Mouse (Mus musculus) lung, postnatal 0 days (tissue): Measurements from ENCODE around the gene Dock2. TPM values are rescaled to one million over a fixed set of nuclear protein-coding genes. Genes with fewer than 3 reads are reported as not detected.

Experiments
- ATAC-seq: fragments of 200-750 bp; cut with Nextera tagmentation; 2 replicates; pipeline ENCODE4 v1.8.0; 2017; ENCODE audit warnings: moderate library complexity
- DNase-seq: peaks from one replicate; pipeline ENCODE4 v3.0.0-alpha.2; 2016; ENCODE audit warnings: low spot score
- H3K27ac ChIP-seq: fragments of 300-500 bp; sonication (generic); 2 replicates; pipeline ENCODE4 v1.5.1; 2014; ENCODE audit warnings: antibody characterized with exemption, mild to moderate bottlenecking, low read length, mixed read lengths
- H3K27me3 ChIP-seq: fragments of 300-500 bp; sonication (generic); replicated peaks from 2 replicates; pipeline ENCODE4 v1.6.1; 2014; ENCODE audit warnings: low read length, mixed read lengths; ENCODE audit not compliant: insufficient read depth
- H3K36me3 ChIP-seq: fragments of 300-500 bp; sonication (generic); 2 replicates; pipeline ENCODE4 v1.6.1; 2014; ENCODE audit warnings: low read length, mixed read lengths; ENCODE audit not compliant: insufficient read depth
- H3K4me1 ChIP-seq: fragments of 300-500 bp; sonication (generic); 2 replicates; pipeline ENCODE4 v1.6.1; 2014; ENCODE audit warnings: antibody characterized with exemption, low read depth, low read length, mixed read lengths; ENCODE audit not compliant: insufficient read depth
- H3K4me2 ChIP-seq: fragments of 300-500 bp; sonication (generic); replicated peaks from 2 replicates; pipeline ENCODE4 v1.6.1; 2014; ENCODE audit warnings: low read depth, mild to moderate bottlenecking, low read length, moderate library complexity, mixed read lengths
- H3K4me3 ChIP-seq: fragments of 300-500 bp; sonication (generic); 2 replicates; pipeline ENCODE4 v1.5.1; 2014; ENCODE audit warnings: low read depth, low read length
- H3K9ac ChIP-seq: fragments of 300-500 bp; sonication (generic); replicated peaks from 2 replicates; pipeline ENCODE4 v1.6.1; 2014; ENCODE audit warnings: low read depth, mild to moderate bottlenecking
- H3K9me3 ChIP-seq: fragments of 300-500 bp; sonication (generic); 2 replicates; pipeline ENCODE4 v1.6.1; 2016; ENCODE audit warnings: low read length, mixed read lengths
- CTCF ChIP-seq: IDR thresholded peaks from 2 replicates; pipeline ENCODE4 v1.5.1; 2016; ENCODE audit warnings: antibody characterized with exemption, mild to moderate bottlenecking
- EP300 ChIP-seq: IDR thresholded peaks from 2 replicates; pipeline ENCODE4 v1.6.1; 2016; ENCODE audit warnings: antibody characterized with exemption, mild to moderate bottlenecking, control low read depth
- WGBS: fragments of 180-500 bp; shearing (Covaris S2); extraction: QIAGEN DNeasy Blood & Tissue Kit; methylation state at CpG from one replicate; pipeline ENCODE4 v1.1.7; 2014; 5-methylcytosine and 5-hydroxymethylcytosine counted together
- polyA plus RNA-seq: library from polyadenylated mRNA; unstranded; fragments of >200 nt; fragmentation: Nextera tagmentation; extraction: Ambion mirVana; gene quantifications from 2 replicates; pipeline ENCODE4 v1.2.1, GENCODE M21; 2015

Dock2 gene
- polyA plus RNA-seq, 1 experiment from 2014 or later: 1.8 TPM

- H3K27me3 ChIP-seq: no peaks in the 10 kb centered on the region
- no peak overlapping the region for H3K4me3 ChIP-seq
- ATAC-seq (no peak), DNase-seq (no peak)
- no peaks in the 10 kb centered on the region for H3K36me3 ChIP-seq
- no peaks in the 10 kb centered on the region for H3K4me1 ChIP-seq
- H3K9me3 ChIP-seq: no peaks in the 10 kb centered on the region
- H3K27ac ChIP-seq: no peak overlapping the region
- no peak overlapping the region for H3K9ac ChIP-seq
- no peak overlapping the region for H3K4me2 ChIP-seq
- WGBS: 68% methylated on average over 4 of the region's 4 CpGs
- TF ChIP-seq CTCF (no peak), EP300 (no peak)
These were observed 24.1 kb downstream of the Dock2 start for GRCm38 (mm10) chr11:34759582-34759981.

GRCm38 (mm10) chr11:34741081-34741480, 42.6 kb downstream of the Dock2 start:
- Histone ChIP-seq H3K27ac (no peak overlapping the region), H3K27me3 (no peaks in the 10 kb centered on the region), H3K9ac (no peak overlapping the region), H3K9me3 (no peaks in the 10 kb centered on the region), H3K4me2 (no peak overlapping the region), H3K36me3 (no peaks in the 10 kb centered on the region), H3K4me1 (no peaks in the 10 kb centered on the region), H3K4me3 (no peak overlapping the region)
- DNase-seq: no peak
- ATAC-seq: no peak
- WGBS: 36% methylated on average over 1 of the region's 1 CpGs
- TF ChIP-seq CTCF (no peak), EP300 (no peak)

DNA sequence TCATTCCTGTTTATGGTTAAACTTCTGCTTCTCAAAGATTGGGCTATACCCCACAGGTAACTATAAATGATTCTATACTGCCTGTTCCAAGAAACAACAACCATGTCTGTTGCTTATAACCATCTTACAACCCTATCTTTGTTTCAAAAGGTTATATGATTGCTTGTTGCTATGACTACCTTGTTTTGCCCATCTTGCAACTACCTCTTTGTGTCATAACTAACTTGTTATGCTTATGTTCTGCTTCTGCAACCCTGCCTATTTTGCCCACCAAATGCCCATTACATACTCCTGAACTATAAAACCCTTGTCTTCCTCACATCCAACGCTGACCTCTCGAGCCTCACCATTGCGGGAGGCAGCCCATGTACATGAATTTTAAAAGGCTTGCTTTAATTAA, 43.9 kb downstream of the Dock2 start:
- Histone ChIP-seq H3K4me1 (no peaks in the 10 kb centered on the region), H3K9ac (no peak overlapping the region), H3K36me3 (no peaks in the 10 kb centered on the region), H3K9me3 (no peaks in the 10 kb centered on the region), H3K4me2 (no peak overlapping the region), H3K27me3 (no peaks in the 10 kb centered on the region), H3K27ac (no peak overlapping the region), H3K4me3 (no peak overlapping the region)
- DNase-seq (no peak), ATAC-seq (no peak)
- no peak for TF ChIP-seq CTCF
- no peak for TF ChIP-seq EP300
- WGBS: 96% methylated on average over 3 of the region's 3 CpGs

DNA sequence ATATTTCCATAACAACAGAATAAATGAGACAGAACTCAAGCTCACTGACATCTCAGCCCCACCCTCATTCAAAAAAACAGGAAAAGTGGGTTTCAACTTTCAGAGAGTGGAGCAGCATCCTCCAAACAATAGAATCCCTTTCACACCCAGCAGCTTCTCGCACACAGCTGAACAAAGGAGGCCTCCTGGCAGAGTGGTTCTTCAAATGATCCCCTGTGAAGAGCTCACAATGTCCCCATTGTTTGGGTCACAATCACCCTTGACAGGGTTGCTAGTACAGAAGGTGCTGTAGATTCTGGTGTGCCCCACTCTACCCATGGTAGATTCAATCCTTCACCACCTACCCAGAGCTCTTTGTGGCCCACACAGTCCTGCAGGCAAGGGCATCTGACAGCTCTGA, 44.7 kb downstream of the Dock2 start:
- Histone ChIP-seq H3K36me3 (no peaks in the 10 kb centered on the region), H3K4me1 (no peaks in the 10 kb centered on the region), H3K27me3 (no peaks in the 10 kb centered on the region), H3K9me3 (no peaks in the 10 kb centered on the region), H3K27ac (no peak overlapping the region), H3K4me3 (no peak overlapping the region), H3K9ac (no peak overlapping the region), H3K4me2 (no peak overlapping the region)
- TF ChIP-seq CTCF (no peak), EP300 (no peak)
- WGBS: 31% methylated on average over 1 of the region's 1 CpGs
- DNase-seq (no peak), ATAC-seq (no peak)

- no peak overlapping the region for H3K4me3 ChIP-seq
- no peaks in the 10 kb centered on the region for H3K4me1 ChIP-seq
- H3K9me3 ChIP-seq: no peaks in the 10 kb centered on the region
- no peaks in the 10 kb centered on the region for H3K36me3 ChIP-seq
- H3K9ac ChIP-seq: no peak overlapping the region
- TF ChIP-seq CTCF (no peak), EP300 (no peak)
- 67% methylated on average over 4 of the region's 4 CpGs for WGBS
- no peak overlapping the region for H3K4me2 ChIP-seq
- no peak for ATAC-seq
- no peaks in the 10 kb centered on the region for H3K27me3 ChIP-seq
- H3K27ac ChIP-seq: no peak overlapping the region
- no peak for DNase-seq
These were observed 46.5 kb downstream of the Dock2 start for GRCm38 (mm10) chr11:34737193-34737592.

DNA sequence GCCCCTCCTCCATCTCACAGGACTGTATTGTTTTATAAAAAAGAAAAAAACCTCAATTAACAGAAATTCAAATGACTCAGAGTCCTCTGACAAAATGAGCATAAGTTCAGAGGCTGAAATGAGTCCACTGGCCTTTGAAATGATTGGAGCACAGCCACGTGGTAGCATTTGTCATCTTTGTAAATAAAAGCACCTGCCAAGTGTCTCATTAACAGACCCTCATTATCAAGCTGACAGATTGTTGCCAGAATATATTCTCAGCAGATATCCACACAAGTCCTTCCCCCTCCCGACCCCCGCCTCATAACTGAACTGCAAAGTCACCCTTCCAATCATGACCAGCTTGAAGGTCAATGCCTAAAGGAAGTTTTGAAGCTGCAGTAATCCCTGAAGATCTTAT, 49.7 kb downstream of the Dock2 start:
- DNase-seq: no peak
- Histone ChIP-seq H3K36me3 (no peaks in the 10 kb centered on the region), H3K27ac (no peak overlapping the region), H3K9me3 (no peaks in the 10 kb centered on the region), H3K4me2 (no peak overlapping the region), H3K4me3 (no peak overlapping the region), H3K4me1 (no peaks in the 10 kb centered on the region), H3K9ac (no peak overlapping the region), H3K27me3 (no peaks in the 10 kb centered on the region)
- ATAC-seq: no peak
- 57% methylated on average over 3 of the region's 3 CpGs for WGBS
- TF ChIP-seq CTCF: no peak
- no peak for TF ChIP-seq EP300

- TF ChIP-seq CTCF (no peak), EP300 (no peak)
- Histone ChIP-seq H3K9me3 (no peaks in the 10 kb centered on the region), H3K4me3 (no peak overlapping the region), H3K27me3 (no peaks in the 10 kb centered on the region), H3K36me3 (no peaks in the 10 kb centered on the region), H3K9ac (no peak overlapping the region), H3K4me2 (no peak overlapping the region), H3K4me1 (no peaks in the 10 kb centered on the region), H3K27ac (no peak overlapping the region)
- 65% methylated on average over 3 of the region's 3 CpGs for WGBS
- no peak for ATAC-seq
- DNase-seq: no peak
These were observed 56.2 kb downstream of the Dock2 start for GRCm38 (mm10) chr11:34727467-34727866.
